Mouse (Mus musculus) right cerebral cortex, adult 18-20 months (tissue): Measurements from ENCODE around the gene Vmn1r22.
"Not testable (repeated sequence)": the region's sequence is repeated elsewhere in the genome, so short reads cannot be mapped to it uniquely, and the experiment has no call there.

Source experiments
- DNase-seq: peaks from one replicate; pipeline ENCODE4 v3.0.0; 2022; ENCODE audit warnings: mixed read lengths

The Vmn1r22 gene

GRCm38 (mm10) chr6:57907928-57908327 lies at the start of gene Vmn1r22:
Vmn1r22 (minus strand) TSS chr6:57908028.
- DNase-seq = no peak

- no peak for DNase-seq
Observed at GRCm38 (mm10) chr6:57926738-57927137, 18.9 kb upstream of the Vmn1r22 start, which contains the start of gene Vmn1r23. Vmn1r23 (minus strand) TSS chr6:57926838.

DNA sequence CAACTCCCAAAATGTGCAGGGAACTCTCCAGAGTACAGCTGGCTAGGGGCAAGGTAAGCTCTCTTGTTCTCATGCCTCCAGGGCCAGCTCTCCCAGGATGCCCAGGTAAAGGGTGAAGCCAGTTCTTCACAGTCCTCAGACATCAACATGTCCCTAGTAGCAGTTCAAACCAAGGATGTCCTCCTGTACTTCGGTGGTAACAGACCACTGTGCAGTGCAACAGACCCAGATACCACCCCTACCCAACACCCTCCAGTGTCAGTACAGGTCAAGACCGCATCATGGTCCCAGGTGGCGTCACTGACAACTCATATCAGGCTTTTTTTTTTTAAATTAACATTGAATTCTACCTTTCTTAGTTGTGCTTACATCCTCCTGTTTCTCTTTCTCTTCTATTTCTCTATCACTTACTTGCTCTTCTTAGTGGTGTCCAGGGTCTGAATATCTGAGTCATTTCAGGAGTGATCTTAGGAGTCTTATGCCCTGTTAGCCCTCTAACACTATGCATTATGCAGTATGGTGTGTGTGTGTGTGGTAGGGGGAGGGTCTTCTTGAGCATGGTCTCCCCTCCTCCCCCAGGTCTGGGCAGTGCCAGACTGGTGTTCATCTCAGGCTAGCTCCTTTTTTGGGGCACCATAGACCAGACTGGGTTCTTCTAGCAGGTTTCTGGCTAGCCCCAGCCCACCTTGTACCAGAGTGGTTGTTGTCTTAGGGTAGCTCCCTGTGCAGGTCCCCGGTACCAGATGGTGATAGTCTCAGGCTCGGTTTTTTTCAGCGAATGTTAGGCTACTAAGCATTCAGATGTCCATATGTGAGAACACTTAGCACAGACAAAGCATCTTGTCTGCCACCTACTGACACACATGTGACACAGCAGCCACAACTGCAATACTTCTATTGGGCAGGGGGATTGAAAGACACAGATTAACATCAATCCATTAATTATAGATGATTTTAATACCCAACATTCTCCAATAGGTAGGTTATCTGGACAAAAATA lies 48.5 kb downstream of the Vmn1r22 start:
- peak; percentile 16 for DNase-seq

DNA sequence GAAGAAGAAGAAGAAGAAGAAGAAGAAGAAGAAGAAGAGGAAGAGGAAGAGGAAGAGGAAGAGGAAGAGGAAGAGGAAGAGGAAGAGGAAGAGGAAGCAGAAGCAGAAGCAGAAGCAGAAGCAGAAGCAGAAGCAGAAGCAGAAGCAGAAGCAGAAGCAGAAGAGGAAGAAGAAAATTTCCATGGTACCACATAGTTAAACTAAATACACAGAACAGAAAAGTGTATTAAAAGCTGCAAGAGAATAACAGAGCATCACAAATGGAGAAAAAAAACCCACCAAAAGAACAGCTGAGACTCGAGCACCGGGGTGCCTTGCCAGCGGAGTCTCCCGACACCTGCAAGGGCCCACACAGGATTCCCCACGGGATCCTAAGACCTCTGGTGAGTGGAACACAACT lies 56.7 kb downstream of the Vmn1r22 start:
- not testable (repeated sequence) for DNase-seq

DNA sequence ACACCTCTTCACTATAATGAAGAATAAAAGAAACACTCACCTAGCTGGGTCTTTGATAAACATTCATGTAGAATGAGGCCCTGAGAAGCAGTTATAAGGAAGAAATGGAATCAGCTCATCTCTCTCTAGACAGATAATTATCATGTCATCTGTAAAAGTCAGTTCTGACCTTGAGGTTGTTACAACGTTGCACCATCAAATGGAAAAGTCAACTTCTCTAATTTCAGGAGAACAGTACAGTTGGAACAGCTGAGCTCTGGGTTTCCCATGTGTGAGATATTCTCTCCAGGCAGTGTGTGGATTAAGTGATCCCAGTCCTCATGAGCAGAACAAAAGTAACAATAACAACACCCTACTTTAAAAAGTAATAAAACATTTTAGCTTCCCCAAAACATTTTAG lies 57.5 kb downstream of the Vmn1r22 start, which contains the start of gene Vmn1r21:
Gene Vmn1r21 (minus strand): TSS at position 58 of the 400 bp plus-strand sequence.
- no peak for DNase-seq
